Mouse (Mus musculus) gastrocnemius, postnatal 14 days (tissue): ENCODE data around the gene Enox1. TPM values are rescaled to one million over a fixed set of nuclear protein-coding genes. Genes with fewer than 3 reads are reported as not detected.

ENCODE experiments used
- DNase-seq: peaks from one replicate; pipeline ENCODE4 v3.0.0; 2021; ENCODE audit warnings: mixed read lengths
- intact Hi-C: fragments of 180-260 bp; cut with DNase I; formaldehyde crosslinking; loops from one replicate; pipeline ENCODE4 v1.15.1; 2025; ENCODE audit warnings: low total_unique reads
- total RNA-seq, 2 experiments: library from RNA; stranded (reverse); gene quantifications; 2 replicates each; pipeline ENCODE4 v1.2.3; 2021

The Enox1 gene
- total RNA-seq, 2 experiments from 2014 or later, result 1.6 to 1.8 TPM

GRCm38 (mm10) chr14:77580937-77581270 lies 424.3 kb downstream of the Enox1 start:
- intact Hi-C loops, result no loop called here
- no peak for DNase-seq

GRCm38 (mm10) chr14:77581616-77582015 lies 425.1 kb downstream of the Enox1 start:
- intact Hi-C loops, result no loop called here
- DNase-seq, result no peak

GRCm38 (mm10) chr14:77584426-77584825 lies 427.9 kb downstream of the Enox1 start:
- DNase-seq, result no peak
- intact Hi-C loops, result no loop called here

DNA sequence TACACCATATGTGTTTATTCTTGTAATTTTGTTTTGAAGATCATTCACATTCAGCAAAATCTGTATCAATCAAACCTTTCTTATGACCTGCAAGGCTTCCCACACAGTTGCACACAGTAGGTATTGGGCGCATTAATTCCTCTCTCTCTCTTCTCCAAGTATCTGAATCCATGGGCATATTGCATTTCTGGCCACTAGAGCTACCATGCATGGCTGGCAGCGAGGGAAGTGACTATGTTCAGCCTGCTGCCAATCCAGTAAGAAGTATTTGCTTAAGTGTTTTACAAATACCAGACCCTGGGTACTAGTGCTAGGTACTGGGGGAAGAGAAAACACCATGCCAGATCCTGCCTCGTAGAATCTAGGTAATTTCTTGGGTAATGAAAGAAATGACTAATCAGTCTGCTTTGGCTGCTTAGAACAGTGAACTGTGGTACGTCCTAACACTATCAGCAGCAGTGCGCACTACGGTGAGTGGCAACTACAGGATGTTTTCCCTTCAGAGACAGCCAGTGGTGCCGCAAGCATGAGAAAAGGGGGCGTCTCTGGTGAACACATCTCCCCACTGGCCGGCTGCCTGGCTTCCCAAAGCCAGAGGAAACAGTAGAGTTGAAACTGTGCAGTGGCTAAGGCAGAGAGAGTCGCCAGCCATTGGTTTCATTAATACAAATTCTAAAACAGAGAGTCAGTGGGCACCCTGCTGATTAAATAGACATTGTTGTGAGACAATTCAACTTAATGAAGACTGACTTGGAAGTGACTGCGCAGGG lies 428.7 kb downstream of the Enox1 start:
- DNase-seq, result no peak
- intact Hi-C loops, result no loop called here

GRCm38 (mm10) chr14:77586033-77586432 lies 429.5 kb downstream of the Enox1 start:
- intact Hi-C loops, result no loop called here
- no peak for DNase-seq

GRCm38 (mm10) chr14:77587182-77587581 lies 430.6 kb downstream of the Enox1 start:
- intact Hi-C loops, result no loop called here
- no peak for DNase-seq

- intact Hi-C loops, result no loop called here
- no peak for DNase-seq
These were observed 436.7 kb downstream of the Enox1 start for GRCm38 (mm10) chr14:77593136-77593838.

GRCm38 (mm10) chr14:77596216-77597175 lies 439.9 kb downstream of the Enox1 start:
- DNase-seq, result no peak
- intact Hi-C loops, result no loop called here

- intact Hi-C loops, result no loop called here
These were observed 442.6 kb downstream of the Enox1 start for GRCm38 (mm10) chr14:77599016-77599704.

DNA sequence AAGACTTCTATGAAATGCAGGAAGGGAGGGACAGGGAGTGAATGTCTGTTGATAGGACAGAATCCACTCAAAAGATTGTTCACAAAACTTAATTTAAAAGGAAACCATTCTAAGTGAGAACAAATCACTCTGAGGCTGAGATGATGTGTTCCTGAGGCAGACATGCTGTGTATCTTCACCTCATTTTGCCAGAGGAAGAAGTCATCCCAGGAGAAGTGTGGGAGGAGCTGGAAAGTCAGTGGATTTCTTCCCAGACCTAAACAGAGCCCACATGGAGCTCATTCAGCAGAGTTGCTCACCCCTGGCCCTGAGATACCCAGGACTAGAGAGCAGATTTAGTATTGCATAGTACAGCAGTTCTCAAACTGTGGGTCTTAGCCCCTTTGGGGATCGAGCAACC lies 444.2 kb downstream of the Enox1 start:
- no peak for DNase-seq
- intact Hi-C loops, result no loop called here

More at GRCm38 (mm10) chr14:77599016-77599704, 442.6 kb downstream of the Enox1 start:
- DNase-seq, result no peak

DNA sequence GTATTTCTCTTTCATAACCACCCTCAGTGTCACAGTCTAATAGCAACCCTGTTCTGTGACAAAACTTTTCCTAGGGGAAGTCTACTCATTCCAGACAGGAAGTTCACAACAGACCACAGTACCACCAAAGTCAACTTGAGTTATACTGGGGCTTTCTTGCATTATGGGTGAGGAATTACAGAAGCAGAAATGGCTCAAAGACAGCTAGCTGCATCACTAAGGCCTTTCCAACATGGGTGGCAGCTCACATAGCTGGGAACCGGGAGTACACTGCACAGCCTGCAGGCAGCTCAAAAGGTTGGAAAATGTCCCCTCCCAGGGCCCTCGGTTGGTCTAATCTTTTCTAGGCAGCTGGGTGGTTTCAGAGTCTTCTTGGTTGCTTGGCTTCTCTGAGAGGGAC lies 444.9 kb downstream of the Enox1 start:
- DNase-seq, result no peak
- intact Hi-C loops, result no loop called here

DNA sequence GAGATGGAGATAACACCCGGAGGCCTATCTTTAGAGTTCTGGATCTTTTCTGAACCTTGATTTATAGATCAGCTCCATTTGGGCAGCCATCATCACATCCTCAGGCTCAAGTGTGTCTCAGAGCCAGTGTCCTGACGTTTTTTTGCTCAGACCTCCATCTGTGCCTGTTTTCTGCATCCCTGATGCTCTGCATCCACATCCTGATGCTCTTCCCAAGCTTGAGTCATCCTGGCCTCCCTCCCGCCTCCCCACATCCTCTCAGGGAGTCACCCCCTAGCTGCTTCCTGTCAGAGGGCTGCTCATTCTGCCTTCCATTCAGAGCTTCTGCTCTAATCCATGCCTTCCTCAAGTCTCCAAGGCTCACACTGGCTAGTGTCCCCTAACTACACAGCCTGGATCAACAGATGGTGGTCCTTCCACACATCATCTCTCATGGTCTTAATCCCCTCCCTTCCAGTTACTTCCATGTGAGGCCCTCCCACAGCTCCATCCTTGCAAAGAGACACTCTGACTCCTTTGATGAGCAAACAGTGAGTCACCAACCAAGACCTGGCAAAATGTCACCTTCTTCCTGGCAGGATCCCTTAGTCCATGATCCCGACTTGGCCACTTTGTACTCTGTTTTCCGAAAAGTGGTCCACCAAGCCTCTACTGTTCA lies 451.7 kb downstream of the Enox1 start:
- intact Hi-C loops, result no loop called here
- no peak for DNase-seq

GRCm38 (mm10) chr14:77615201-77615600 lies 458.6 kb downstream of the Enox1 start:
- DNase-seq, result no peak
- intact Hi-C loops, result no loop called here

DNA sequence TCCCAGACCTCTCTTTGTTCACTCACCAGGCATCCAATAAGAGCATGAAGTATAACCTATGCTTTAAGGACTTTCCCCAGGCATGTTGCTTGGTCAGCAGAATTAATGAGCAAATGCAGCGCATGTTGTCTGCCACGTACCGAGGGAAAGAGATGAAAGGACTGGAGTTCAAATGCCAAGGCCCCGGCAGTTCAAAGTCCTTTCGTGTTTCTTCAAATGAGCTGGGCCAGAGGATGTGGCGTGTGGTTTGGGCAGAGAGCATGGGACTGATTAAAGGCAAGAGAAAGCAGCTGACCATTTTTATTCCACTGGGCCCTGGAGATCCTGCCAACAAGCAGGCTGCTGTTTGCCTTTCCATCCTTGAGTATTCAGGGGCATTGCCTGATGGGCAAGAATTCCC lies 460.7 kb downstream of the Enox1 start:
- DNase-seq, result no peak
- intact Hi-C loops, result no loop called here

DNA sequence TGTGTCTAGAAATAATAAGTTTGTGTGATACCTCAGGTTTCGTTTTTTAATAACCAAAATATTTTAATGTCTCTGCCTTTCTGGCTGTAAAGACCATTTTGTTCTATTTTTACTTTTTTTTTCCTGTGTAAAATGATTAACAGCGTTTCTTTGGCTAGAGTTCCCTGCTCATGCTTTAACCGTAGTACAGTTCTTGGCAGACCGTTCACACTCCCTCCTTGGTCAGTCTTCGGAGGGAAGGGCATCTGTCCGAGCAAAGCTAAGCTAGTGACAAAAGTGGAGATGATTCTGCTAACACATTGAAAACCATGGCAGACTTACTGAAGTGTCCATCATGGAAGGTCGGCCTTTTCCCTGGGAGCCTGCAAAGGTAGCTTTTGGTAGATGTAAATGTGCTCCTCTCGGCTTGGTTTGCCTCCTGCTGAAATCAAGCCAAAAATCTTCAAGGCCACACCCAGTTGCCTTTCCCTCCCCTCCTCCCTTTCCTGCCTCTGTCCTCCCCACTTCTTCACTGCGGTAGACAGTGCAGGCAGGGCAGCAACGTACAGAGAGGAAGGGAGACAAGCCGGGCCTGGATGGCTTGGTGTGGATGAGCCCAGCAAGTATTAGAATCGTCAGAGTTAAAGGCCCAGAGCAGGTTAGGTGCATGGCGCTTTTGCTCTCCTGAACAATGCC lies 461.7 kb downstream of the Enox1 start:
- DNase-seq, result no peak
- intact Hi-C loops, result no loop called here

DNA sequence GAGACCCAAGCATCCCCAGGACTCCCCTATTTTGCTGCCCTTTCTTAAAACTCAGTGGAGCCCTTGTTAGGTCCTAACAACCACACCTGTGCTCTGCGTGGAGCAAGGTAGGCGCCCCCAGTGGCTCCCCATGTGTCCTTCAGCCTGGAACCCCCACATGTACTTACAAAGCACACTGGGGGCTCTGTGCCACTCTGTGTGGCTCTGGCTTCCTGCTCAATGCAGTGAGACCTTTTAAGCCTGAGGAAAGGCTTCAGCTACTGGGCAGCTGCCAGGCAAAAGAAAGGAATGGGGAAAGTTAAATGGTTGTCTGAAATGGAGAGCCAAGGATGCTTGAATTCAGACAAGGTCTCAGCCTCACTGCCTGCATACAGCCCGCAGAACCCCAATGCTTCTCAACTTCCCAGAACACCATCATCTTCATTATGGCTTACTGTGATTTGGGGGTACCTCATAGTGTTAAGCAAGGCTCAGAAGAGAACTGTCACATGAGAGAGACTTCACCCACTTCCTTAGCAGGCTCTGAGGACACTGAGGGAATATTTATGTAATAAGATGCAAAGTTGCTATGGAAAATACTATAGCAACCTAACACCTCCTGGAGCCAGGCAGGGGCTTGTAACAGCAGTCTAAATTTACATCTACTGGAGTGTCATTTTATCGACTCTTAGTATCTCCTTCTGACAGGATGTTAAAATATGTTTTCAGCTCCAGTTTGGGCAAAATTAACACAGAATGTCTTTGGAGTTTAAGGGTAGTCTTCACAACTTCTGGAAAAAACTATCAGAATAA lies 465.1 kb downstream of the Enox1 start:
- intact Hi-C loops, result no loop called here
- no peak for DNase-seq

- intact Hi-C loops, result no loop called here
- no peak for DNase-seq
These were observed 470.3 kb downstream of the Enox1 start for GRCm38 (mm10) chr14:77626557-77627507.
